Mouse (Mus musculus): ENCODE data around the gene Dis3. TPM values are rescaled to one million over a fixed set of nuclear protein-coding genes. Genes with fewer than 3 reads are reported as not detected.

Dis3 gene
- polyA plus RNA-seq, 2 experiments: 9.6 to 16.3 TPM

- H3K4me2 ChIP-seq (ENCODE audit: low read depth): no peak overlapping the region
- H3K27me3 ChIP-seq (ENCODE audit: control insufficient read depth, insufficient read depth, low read length): no peaks in the 10 kb centered on the region
- H3K27ac ChIP-seq: no peak overlapping the region
- peaks cover 5% of the 10 kb centered on the region; the same call in 1 of the 2 replicates for H3K36me3 ChIP-seq (replicated peaks; ENCODE audit: control insufficient read depth, insufficient read depth, low read depth)
- no peaks in the 10 kb centered on the region for H3K4me1 ChIP-seq (replicated peaks; ENCODE audit: control insufficient read depth in 2 of 2, insufficient read depth in 2 of 2, low read length in 1 of 2)
- no peak for TF ChIP-seq CTCF (IDR thresholded peaks at IDR 0.05; ENCODE audit: low read depth)
- TF ChIP-seq EP300 (IDR thresholded peaks at IDR 0.05; ENCODE audit: low read depth): no peak
- WGBS (ENCODE audit: insufficient replicate concordance): 86% methylated on average over 9 of the region's 9 CpGs
- no peak for DNase-seq (ENCODE audit: low read depth in 3 of 3, low spot score in 3 of 3)
- H3K4me3 ChIP-seq (ENCODE audit: insufficient read depth in 1 of 2, low read depth in 2 of 2, low read length in 2 of 2): no peak overlapping the region
- no peaks in the 10 kb centered on the region for H3K9me3 ChIP-seq (ENCODE audit: control insufficient read depth, low read length)
- no peak for ATAC-seq (ENCODE audit: insufficient read depth)
- no peak overlapping the region for H3K9ac ChIP-seq (replicated peaks)
Measured at GRCm38 (mm10) chr14:99135761-99136160, 36.2 kb upstream of the Dis3 start.

- no peaks in the 10 kb centered on the region for H3K9me3 ChIP-seq (ENCODE audit: control insufficient read depth, low read length)
- no peak overlapping the region for H3K4me3 ChIP-seq (ENCODE audit: insufficient read depth in 1 of 2, low read depth in 2 of 2, low read length in 2 of 2)
- ATAC-seq (ENCODE audit: insufficient read depth): no peak
- no peaks in the 10 kb centered on the region for H3K4me1 ChIP-seq (replicated peaks; ENCODE audit: control insufficient read depth in 2 of 2, insufficient read depth in 2 of 2, low read length in 1 of 2)
- peaks cover 5% of the 10 kb centered on the region; the same call in 1 of the 2 replicates for H3K36me3 ChIP-seq (replicated peaks; ENCODE audit: control insufficient read depth, insufficient read depth, low read depth)
- 75% methylated on average over 2 of the region's 2 CpGs for WGBS (ENCODE audit: insufficient replicate concordance)
- H3K9ac ChIP-seq (replicated peaks): no peak overlapping the region
- no peak overlapping the region for H3K27ac ChIP-seq
- TF ChIP-seq EP300 (IDR thresholded peaks at IDR 0.05; ENCODE audit: low read depth): no peak
- TF ChIP-seq CTCF (IDR thresholded peaks at IDR 0.05; ENCODE audit: low read depth): no peak
- no peaks in the 10 kb centered on the region for H3K27me3 ChIP-seq (ENCODE audit: control insufficient read depth, insufficient read depth, low read length)
- DNase-seq (ENCODE audit: low read depth in 3 of 3, low spot score in 3 of 3): no peak
- H3K4me2 ChIP-seq (ENCODE audit: low read depth): no peak overlapping the region
Measured at GRCm38 (mm10) chr14:99134048-99134447, 34.5 kb upstream of the Dis3 start.

- WGBS (ENCODE audit: insufficient replicate concordance): 75% methylated on average over 2 of the region's 2 CpGs
- DNase-seq (ENCODE audit: low read depth in 3 of 3, low spot score in 3 of 3) (no peak), ATAC-seq (ENCODE audit: insufficient read depth) (no peak)
Measured at GRCm38 (mm10) chr14:99129050-99129449, 29.5 kb upstream of the Dis3 start.

GRCm38 (mm10) chr14:99127509-99127908 lies 27.9 kb upstream of the Dis3 start:
- H3K4me2 ChIP-seq (ENCODE audit: low read depth): no peak overlapping the region
- no peaks in the 10 kb centered on the region for H3K36me3 ChIP-seq (replicated peaks; ENCODE audit: control insufficient read depth, insufficient read depth, low read depth)
- no peaks in the 10 kb centered on the region for H3K27me3 ChIP-seq (ENCODE audit: control insufficient read depth, insufficient read depth, low read length)
- WGBS (ENCODE audit: insufficient replicate concordance): 73% methylated on average over 1 of the region's 1 CpGs
- no peak overlapping the region for H3K9ac ChIP-seq (replicated peaks)
- no peak overlapping the region for H3K27ac ChIP-seq
- DNase-seq (ENCODE audit: low read depth in 3 of 3, low spot score in 3 of 3) (no peak), ATAC-seq (ENCODE audit: insufficient read depth) (no peak)
- H3K4me3 ChIP-seq (ENCODE audit: insufficient read depth in 1 of 2, low read depth in 2 of 2, low read length in 2 of 2): no peak overlapping the region
- H3K4me1 ChIP-seq (replicated peaks; ENCODE audit: control insufficient read depth in 2 of 2, insufficient read depth in 2 of 2, low read length in 1 of 2): no peaks in the 10 kb centered on the region
- TF ChIP-seq EP300 (IDR thresholded peaks at IDR 0.05; ENCODE audit: low read depth) (no peak), CTCF (IDR thresholded peaks at IDR 0.05; ENCODE audit: low read depth) (no peak)
- H3K9me3 ChIP-seq (ENCODE audit: control insufficient read depth, low read length): no peaks in the 10 kb centered on the region

More at GRCm38 (mm10) chr14:99129050-99129449, 29.5 kb upstream of the Dis3 start:
- Histone ChIP-seq H3K27me3 (ENCODE audit: control insufficient read depth, insufficient read depth, low read length) (no peaks in the 10 kb centered on the region), H3K9ac (replicated peaks) (no peak overlapping the region), H3K4me2 (ENCODE audit: low read depth) (no peak overlapping the region), H3K9me3 (ENCODE audit: control insufficient read depth, low read length) (no peaks in the 10 kb centered on the region), H3K27ac (no peak overlapping the region), H3K4me1 (replicated peaks; ENCODE audit: control insufficient read depth in 2 of 2, insufficient read depth in 2 of 2, low read length in 1 of 2) (no peaks in the 10 kb centered on the region), H3K4me3 (ENCODE audit: insufficient read depth in 1 of 2, low read depth in 2 of 2, low read length in 2 of 2) (no peak overlapping the region), H3K36me3 (replicated peaks; ENCODE audit: control insufficient read depth, insufficient read depth, low read depth) (no peaks in the 10 kb centered on the region)
- no peak for TF ChIP-seq CTCF (IDR thresholded peaks at IDR 0.05; ENCODE audit: low read depth)
- TF ChIP-seq EP300 (IDR thresholded peaks at IDR 0.05; ENCODE audit: low read depth): no peak

- no peak overlapping the region for H3K4me2 ChIP-seq (ENCODE audit: low read depth)
- no peak for TF ChIP-seq EP300 (IDR thresholded peaks at IDR 0.05; ENCODE audit: low read depth)
- no peak for TF ChIP-seq CTCF (IDR thresholded peaks at IDR 0.05; ENCODE audit: low read depth)
- WGBS (ENCODE audit: insufficient replicate concordance): 69% methylated on average over 4 of the region's 4 CpGs
- no peak overlapping the region for H3K27ac ChIP-seq
- H3K9ac ChIP-seq (replicated peaks): no peak overlapping the region
- H3K9me3 ChIP-seq (ENCODE audit: control insufficient read depth, low read length): no peaks in the 10 kb centered on the region
- DNase-seq (ENCODE audit: low read depth in 3 of 3, low spot score in 3 of 3) (no peak), ATAC-seq (ENCODE audit: insufficient read depth) (no peak)
- H3K4me3 ChIP-seq (ENCODE audit: insufficient read depth in 1 of 2, low read depth in 2 of 2, low read length in 2 of 2): no peak overlapping the region
- no peaks in the 10 kb centered on the region for H3K36me3 ChIP-seq (replicated peaks; ENCODE audit: control insufficient read depth, insufficient read depth, low read depth)
- H3K27me3 ChIP-seq (ENCODE audit: control insufficient read depth, insufficient read depth, low read length): no peaks in the 10 kb centered on the region
- H3K4me1 ChIP-seq (replicated peaks; ENCODE audit: control insufficient read depth in 2 of 2, insufficient read depth in 2 of 2, low read length in 1 of 2): no peaks in the 10 kb centered on the region
Measured at GRCm38 (mm10) chr14:99126713-99127112, 27.1 kb upstream of the Dis3 start.
